Mouse (Mus musculus): ENCODE data around the gene Trim8. TPM values are rescaled to one million over a fixed set of nuclear protein-coding genes. Genes with fewer than 3 reads are reported as not detected.

Trim8 gene
- total RNA-seq, 2 experiments from 2014 or later, result 119 to 120 TPM

DNA sequence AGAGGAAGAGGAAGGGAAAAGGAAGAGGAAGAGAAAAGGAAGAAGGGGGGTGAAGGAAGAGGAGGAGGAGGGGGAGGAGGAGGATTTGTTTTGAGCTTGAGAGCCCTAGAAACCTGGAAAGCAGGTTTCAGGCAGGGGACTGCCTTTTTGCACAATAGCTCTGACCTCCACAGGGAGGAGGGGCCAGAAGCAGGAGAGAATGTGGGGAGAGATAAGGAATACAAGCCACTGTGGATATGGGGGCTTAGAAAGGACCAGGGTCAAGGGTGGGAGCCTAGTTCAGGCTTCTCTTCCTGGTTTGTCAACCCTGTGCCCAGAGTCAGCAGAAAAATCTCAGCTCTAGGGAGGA lies 21.6 kb downstream of the Trim8 start:
- DNase-seq (ENCODE audit: low spot score in 2 of 2), result no peak

DNA sequence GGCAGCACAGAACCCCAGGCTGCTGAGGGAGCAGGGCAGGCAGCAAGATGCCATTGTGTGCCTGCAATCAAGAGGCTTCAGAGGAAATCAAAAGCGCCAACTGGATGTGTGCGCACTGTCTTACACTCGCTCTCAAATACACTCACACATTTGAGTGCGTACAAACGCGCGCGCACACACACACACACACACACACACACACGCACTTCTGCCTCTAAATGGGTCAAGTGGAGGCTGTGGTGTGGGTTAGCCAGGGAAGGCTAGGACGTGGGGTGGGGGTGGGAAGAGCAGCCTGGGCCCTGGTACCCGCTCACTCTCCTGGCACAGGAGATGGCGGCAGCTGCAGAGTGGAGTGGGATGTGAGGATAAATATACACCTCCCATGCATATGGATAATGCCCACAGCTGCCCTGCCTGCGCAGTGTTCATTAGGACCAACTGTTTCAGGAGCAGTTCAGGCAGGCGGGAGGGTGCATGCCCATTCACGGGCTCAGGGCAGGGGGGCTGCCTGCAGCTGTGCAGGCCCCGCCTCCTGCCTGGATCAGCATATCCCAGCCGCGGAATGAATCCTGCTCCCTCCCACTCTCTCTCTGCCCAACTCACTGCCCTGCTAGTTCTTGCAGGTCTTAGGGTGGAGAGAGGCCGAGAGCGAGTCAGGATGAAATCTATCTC lies 22.1 kb downstream of the Trim8 start:
- peak; percentile 67 to 78 for DNase-seq (ENCODE audit: low spot score in 2 of 2)

DNA sequence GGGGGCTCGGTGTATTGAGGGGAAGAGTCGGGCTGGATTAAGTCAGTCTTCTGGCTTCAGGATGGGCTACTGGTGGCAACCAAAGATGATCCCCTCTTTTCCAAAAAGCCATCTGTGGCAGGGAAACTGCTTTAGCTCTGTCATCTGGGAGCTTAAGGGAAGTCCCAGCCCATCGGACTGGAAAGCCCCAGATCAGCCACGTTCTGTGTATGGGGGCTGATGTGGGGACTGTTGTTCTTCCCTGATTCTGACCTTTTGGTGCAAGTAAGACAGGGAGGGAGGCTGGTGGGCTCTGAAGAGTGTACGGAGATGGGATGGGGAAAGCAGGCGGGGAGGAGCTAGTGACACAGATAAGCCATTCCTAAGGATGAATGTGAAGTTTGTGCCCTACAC lies 22.6 kb downstream of the Trim8 start:
- DNase-seq (ENCODE audit: low spot score in 2 of 2), result no peak

DNA sequence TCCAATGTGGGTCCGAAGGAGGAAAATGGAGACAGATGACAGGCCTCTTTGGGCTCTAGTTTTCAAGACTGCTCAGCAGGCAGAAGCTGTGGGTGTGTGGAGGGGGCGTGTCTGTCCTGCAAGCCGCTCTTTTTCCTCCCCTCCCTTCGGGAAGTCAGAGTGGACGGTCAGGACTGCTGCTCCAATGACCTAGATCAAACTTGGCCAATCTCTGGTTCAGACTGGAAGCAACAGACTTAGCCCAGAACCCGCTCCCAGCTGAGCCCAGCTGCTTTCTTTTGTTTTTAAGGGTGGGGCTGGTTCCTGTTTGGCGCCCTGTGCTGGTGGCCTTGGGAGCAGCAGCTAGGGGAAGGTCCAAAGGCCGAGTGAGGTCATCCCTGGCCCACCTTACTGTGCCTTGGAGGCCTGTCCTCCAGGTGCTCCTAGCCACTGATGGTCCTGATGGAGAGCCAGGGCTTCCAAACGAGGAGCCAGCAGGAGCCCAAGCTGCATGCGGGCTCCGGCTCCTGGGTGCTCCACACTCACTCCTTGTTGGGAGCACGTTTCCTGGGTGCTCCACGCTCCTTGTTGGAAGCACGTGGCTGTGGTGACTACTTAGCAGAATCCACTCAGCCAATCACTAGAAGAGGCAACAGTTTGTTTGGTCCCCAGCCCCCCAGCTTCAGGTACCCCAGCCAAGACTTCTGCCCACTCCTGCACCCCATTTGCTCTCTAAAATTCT lies 23.3 kb downstream of the Trim8 start:
- no peak for DNase-seq (ENCODE audit: low spot score in 2 of 2)

DNA sequence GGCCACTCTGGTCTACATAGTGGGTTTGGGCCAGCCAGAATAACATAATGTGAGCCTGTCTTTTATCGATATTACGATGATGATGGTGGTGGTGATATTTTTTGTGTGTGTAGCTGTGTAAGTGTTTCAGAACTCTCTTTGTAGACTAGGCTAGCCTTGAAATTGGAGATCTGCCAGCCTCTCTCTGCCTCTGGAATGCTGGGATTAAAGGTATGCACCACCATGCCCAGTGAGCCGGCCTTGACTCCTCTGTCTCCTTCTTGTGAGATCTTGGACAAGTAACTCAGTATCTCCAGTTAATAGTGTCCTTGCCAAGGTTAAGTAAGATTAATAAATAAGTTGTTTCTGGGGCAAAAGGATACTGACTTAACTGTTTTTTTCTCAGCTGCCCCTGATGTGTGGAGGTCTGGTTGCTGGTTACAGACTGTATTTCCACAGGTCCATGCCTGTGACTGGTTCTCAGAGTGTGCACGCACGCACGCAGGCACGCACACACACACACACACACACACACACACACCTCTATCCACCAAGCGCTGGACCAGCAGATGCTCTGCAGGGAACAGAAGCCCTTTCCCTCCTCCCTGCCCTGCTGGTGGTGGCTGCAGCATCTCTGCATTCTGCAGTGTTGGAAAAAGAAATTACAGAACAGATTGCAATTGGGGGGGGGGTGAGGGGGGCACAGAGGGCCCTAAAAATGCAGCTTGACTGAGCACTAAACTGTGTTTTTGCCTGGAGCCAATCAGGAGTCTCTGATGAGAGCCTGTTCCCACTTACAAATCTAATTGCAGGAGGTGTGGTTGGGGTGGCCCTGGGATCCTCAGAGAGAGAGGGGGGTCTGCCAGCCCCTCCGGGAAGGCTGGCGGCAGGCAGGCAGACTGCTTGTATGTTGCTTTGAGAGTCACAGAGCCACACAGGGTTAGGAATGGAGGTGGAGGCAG lies 24.5 kb downstream of the Trim8 start:
- no peak for DNase-seq (ENCODE audit: low spot score in 2 of 2)

DNA sequence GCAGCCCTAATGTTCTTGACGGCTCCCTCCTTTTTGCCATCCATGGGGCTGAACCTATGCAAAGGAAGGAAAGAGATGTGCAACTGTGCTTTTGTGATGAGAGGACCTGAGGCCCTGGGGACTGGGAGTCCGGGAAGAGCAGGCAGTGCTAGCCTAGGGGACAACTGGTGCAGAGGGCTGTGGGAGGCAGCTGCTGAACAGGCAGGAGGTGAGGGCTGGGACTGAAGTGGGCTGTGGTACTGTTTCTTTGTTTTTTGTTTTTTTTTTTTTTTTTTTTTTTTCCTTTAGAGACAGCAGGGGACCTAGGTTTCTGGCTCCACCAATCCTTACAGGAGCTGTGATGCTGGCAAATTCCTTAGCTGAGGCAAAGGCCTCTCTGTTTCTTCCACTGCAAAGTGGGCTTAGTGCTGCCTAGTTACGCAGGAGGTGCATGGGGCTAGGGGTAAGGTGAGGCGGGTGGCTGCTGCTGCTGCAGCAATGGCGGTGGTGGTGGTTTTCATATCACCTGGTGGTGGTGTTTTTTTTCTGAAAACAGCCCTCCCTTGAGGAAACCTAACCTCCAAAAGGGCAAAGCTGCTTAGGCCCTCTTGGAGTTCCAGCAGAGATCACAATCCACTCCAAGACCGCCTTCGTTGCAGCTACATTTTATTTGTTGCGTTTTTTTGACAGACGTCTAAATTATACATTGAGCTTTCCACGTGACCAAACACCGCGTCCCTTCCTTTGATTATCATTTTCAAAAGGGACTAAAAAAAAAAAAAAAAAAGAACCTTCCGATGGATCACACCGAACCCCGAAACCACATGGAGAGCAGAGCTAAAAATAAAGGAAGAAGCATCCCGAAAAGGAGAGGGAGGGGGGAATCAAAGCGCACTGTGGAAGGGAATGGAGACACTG lies 26.4 kb downstream of the Trim8 start:
- no peak for DNase-seq (ENCODE audit: low spot score in 2 of 2)

DNA sequence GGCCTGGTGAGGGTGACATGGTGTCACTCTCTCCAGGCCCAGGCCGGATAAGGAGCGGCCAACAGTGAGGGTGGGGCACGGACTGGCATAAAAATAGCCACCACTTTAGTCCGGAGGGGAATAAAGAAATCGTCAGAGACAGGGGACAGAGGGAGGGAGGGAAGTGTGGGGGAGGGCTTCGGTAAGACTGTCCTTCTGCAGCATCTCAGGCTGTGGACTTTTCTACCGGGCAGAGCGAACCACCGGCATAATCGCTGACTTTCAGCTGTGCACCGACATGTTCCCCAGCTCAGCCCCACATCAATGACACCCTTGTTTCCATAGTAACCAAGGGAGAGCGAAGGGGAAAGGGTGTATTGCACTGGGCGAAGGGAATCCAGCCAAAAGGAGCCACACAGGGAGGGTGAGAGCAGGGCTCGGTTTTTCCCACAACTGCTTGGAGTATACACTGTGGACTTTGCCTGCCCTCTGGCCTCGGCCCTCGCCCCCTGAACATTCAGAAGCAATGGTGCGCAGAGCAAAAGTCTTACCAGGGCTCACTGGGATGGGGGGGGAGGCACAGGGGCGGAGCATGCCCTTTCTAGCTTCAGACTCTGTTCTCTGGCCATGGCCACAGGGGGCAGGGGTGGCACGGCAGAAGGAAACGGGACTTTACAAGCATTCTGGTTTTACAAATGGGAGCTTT lies 27.2 kb downstream of the Trim8 start:
- DNase-seq (ENCODE audit: low spot score in 2 of 2), result peak in 1 of 2 experiments; percentile 47

DNA sequence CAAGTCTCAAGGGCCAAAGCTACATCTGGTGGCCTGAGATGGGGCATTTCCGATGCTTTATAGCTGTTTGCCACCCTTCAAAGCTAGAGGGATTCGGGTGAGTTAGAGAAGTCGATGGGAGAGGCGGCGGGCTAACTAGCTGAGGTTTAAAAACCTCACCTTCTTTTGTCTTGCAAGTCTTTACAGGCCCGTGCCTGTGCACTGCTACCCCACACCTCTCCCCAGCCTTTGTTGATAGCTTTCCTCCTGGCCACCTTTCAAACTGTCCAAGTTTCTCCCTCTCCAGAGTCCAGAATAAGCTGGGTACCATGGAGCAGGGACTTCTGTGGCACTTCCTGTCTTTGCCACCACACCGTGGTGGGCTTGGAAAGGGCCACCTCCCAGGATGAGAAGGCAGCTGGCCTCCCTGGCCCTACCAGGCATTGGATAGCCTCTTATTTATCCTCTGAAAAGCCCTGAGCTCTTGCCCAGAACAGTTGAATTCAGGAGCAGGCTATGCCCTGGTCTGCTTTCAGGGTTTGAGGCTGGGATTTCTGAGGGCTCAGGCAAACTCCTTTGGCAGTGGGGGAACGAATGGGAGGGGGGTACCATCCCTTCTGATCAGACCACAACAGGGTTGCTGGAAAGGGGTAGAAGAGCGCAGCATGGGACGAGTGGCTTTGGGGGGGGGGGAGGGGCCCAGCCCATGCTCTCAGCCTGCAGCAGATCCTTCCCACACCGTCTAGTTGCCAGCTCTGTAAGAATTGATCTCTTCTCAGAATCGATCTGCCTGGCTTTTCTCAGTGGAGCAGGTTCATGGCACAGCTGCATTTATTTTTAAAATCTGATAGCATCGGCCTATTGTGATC lies 28.3 kb downstream of the Trim8 start:
- DNase-seq (ENCODE audit: low spot score in 2 of 2), result no peak

DNA sequence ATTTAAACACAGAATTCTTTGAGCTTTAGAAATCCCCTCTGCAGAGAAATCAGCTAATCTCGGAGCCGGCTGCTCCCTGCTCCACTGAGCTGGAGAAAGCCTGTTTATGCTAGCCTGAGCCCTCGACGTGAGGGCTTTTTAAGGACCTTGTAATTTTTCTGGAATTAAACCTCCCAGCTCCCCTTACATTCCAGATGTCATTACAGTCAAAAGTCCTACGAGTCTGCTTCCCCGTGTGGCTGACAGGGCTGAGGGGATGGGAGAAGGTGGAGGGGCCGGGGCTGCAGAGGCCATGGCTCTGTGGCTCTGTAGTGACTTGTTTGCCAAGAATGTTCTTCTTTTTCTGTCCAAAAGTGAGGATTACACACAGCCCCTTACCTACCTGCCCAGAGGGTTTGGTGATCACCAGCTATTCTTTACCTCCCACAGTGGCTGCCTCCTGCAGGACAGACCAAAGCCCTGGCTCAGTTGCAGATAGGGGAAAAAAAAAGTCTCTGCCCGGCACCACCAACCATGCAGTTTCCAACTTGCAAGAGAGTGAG lies 29.0 kb downstream of the Trim8 start:
- no peak for DNase-seq (ENCODE audit: low spot score in 2 of 2)

DNA sequence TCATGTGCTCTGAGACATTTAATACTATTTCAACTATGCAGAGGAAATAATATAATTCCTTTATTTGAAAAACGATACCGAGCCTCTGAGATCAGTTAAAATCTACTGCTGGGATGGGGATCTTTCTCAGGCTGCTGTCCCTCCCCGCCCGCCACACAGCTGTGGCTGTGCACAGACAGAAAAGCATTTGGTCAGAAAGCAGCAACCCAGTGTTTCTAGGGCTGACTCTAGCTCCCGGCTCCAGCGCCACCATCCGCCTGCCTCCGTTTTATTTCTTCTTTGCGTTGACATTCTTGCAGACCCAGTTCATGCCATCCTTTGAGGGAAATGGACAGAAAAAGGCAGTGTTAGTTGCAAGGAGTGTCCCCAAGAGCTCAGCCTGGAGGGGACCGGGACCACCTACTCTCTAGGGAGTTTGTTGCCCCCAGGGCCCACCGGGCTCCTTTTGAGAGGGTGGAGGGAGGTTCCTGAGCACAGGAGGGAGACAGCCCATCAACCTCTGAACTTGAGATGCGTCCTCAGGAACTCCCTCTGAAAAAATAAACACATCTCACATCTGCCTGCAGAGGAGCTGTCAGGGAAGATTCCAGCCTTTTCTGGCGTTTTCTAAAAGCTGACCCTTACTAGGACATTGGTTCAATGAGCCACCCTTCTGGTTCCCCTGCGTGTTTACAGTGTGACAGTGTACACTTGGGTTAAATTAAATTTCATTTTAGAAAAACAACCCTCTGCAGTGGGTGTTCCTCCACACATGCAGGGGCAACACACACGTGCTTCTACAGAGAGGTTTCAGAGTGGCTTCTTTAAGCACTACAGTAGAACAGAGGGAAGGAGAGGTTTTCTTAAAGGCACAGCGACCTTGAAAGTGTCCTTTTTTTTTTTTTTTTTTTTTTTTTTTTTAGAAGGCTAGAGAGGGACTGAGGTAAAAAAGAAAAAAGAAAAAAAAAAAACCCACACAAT lies 29.8 kb downstream of the Trim8 start:
- DNase-seq (ENCODE audit: low spot score in 2 of 2), result no peak

DNA sequence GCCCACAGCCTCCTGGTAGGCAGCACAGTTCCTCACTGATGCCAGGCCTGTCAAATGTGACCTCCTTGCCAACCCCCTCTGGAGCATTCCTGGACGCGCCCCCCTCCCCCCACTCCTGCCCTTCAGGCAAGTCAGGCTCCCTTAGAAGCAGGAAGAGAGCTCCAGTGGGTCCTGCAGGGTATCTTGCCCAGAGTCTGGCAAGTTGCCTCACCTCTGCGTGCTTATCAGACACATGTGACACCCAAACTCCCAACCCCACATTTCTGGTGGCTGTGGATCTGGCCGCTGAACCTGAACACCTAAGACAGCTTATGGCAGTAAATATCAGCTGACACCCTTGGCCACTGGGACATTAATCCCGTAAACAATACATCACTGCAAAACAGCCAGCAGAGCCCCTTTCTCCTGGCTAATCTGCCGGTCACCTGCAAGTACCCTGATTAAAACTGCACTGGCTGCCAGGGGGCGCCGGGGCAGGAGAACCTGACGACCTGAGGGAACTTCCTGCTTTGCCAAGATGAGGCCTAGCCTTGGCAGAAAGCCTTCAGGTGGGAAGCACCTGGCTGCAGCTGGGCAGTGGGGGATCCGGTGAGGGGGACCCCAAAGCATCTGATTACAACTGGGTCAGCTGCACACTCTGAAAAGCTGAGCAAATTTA lies 30.7 kb downstream of the Trim8 start:
- no peak for DNase-seq (ENCODE audit: low spot score in 2 of 2)

DNA sequence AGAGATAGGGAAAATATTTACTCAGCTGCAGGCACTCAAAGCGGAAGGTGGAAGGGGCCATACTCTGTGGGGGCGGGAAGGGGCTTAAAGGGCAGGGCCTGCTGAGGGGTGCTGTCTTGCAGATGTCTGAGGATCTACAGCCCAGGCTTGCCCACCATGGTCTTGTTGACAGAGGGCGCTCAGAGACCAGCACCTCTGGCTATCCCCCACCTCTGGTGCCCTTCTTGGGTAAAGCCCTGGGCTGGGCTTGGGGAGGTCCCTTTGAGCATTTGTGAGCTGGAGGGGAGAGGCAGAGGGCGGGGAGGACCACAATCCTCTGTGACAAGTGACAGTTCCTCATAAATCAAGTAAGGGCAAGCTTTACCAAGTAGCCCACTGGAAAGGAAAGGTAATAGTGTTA lies 31.6 kb downstream of the Trim8 start:
- DNase-seq (ENCODE audit: low spot score in 2 of 2), result no peak

DNA sequence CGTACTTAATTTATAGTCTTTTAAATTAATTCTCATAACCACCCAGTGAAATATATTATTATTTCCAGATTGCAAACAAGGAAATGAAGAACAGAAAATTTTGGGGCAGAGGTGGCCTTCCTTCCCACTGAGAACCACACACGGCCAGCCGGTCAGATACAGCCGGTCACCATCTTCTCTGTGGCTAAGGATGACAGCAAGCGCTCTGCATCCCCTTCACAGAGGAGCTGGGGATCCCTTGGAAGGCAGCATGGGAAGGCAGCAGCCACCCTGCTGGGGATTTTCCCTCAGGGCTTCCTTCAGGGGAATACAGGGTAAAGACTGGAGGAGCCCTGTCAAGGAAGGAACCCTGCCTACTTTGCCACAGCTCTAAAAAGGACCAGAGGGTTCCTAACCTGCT lies 32.0 kb downstream of the Trim8 start:
- no peak for DNase-seq (ENCODE audit: low spot score in 2 of 2)

DNA sequence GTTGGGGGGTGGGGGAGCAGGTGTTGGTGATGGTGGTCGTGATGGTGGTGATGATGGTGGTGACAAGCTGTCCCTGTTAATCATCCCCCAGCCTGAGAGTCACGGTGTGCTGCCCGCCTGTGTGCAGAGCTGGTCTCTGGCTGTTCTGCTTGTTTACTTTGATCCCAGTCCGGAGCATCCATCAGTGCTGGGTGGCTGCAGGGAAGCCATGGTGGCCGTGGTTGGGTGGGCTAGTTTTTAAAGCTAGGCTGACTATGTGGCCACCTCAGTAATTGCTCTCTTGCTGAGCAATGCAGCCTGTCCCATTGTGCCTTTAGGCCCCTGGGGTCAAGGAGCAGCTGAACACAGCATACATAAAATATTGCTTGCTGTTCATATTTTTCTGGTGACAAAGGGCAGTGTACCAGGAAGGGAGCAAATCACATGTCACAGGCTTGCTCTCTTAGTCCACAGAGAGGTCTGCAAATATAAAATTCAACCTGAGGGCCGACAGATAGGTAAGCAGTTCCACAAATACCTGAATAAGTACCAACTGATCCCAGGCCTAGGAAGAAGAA lies 33.1 kb downstream of the Trim8 start:
- DNase-seq (ENCODE audit: low spot score in 2 of 2), result no peak

DNA sequence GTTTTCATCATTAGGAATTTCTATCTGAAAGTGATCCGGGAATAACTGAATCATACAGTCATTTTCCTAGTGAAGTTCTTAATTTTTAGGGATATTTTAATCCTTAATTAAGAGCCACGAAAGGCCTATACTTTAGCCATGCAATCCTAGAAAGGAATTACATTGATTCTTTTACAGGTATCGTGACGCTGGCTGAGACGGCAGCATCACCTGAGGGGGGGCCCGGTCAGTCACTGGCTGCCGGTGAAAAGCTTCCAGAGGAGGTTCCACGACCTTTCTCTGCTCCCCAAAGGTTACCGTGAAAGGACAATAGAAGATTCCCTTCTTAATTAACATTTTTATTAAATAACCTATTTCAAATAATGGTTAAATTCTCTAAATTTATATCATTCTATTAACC lies 35.9 kb downstream of the Trim8 start:
- DNase-seq (ENCODE audit: low spot score in 2 of 2), result no peak

DNA sequence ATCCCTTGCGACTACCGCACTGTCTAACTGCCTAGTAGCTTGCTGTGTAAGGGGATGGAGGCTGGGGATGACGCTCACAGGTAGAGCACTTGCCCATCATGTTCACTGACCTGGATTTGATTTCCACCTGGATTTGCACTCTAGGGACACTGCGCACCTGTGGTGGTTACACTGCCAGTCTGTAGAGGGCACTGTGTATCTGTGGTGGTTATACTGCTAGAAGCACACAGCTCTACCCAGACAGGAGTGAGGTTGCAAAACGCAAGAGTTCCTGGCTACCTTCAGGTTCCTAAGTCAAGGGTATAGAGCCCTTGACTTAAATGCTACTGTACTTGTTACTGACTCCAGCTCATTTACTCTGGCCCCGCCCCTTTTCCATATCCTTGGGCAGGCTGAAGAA lies 36.7 kb downstream of the Trim8 start:
- no peak for DNase-seq (ENCODE audit: low spot score in 2 of 2)

DNA sequence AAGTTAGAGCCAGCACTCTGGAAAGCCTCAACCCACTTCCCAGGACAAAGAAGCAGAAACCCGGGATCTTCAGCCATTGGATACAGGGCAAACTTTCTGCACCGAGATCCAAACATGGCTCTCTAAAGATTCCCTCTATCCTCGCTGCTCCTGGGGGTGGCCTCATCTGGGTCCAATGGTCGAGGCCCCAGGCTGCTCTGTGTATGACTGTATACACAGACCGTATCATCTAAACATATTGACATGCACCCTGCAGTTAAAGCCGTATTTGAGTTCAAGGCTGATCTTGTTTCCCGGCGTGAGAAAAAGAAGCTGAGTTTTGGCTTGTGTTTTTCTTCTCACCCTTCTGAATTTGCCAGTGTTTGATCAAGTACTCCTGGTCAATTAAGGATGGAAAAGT lies 41.2 kb downstream of the Trim8 start:
- no peak for DNase-seq (ENCODE audit: low spot score in 2 of 2)

Data from left cerebral cortex, adult 18-20 months (tissue).